Mouse (Mus musculus) stomach, embryonic 14.5 days (tissue): ENCODE measurements around the gene Gm20458. TPM values are rescaled to one million over a fixed set of nuclear protein-coding genes. Genes with fewer than 3 reads are reported as not detected.
A peak's percentile ranks its signal among the peaks of the same experiment; 100 is the strongest.

Experiments
- ATAC-seq: fragments of 200-750 bp; cut with Nextera tagmentation; 2 replicates; pipeline ENCODE4 v1.8.0; 2017; ENCODE audit warnings: low read depth, moderate TSS enrichment; ENCODE audit not compliant: insufficient number of reproducible peaks, insufficient read depth, low FRiP score
- H3K27ac ChIP-seq: fragments of 300-500 bp; sonication (generic); 2 replicates; pipeline ENCODE4 v1.5.1; 2014; ENCODE audit warnings: mild to moderate bottlenecking, low read length, moderate library complexity, mixed read lengths
- H3K27me3 ChIP-seq: fragments of 300-500 bp; sonication (generic); 2 replicates; pipeline ENCODE4 v1.6.1; 2014; ENCODE audit warnings: low read length, control low read depth, mixed read lengths; ENCODE audit not compliant: control insufficient read depth, insufficient read depth
- H3K36me3 ChIP-seq: fragments of 300-500 bp; sonication (generic); 2 replicates; pipeline ENCODE4 v1.6.1; 2014; ENCODE audit warnings: mild to moderate bottlenecking, control low read depth, low read length, moderate library complexity, mixed read lengths; ENCODE audit not compliant: control insufficient read depth, insufficient read depth
- H3K4me1 ChIP-seq: fragments of 300-500 bp; sonication (generic); 2 replicates; pipeline ENCODE4 v1.6.1; 2014; ENCODE audit warnings: low read length, control low read depth, mixed read lengths; ENCODE audit not compliant: control insufficient read depth, insufficient read depth
- H3K4me2 ChIP-seq: fragments of 300-500 bp; sonication (generic); replicated peaks from 2 replicates; pipeline ENCODE4 v1.6.1; 2014; ENCODE audit warnings: low read depth, low read length, control low read depth
- H3K4me3 ChIP-seq: fragments of 300-500 bp; sonication (generic); 2 replicates; pipeline ENCODE4 v1.5.1; 2014; ENCODE audit warnings: low read depth, low read length, control low read depth
- H3K9ac ChIP-seq: fragments of 300-500 bp; sonication (generic); replicated peaks from 2 replicates; pipeline ENCODE4 v1.6.1; 2014; ENCODE audit warnings: low read depth, mild to moderate bottlenecking, control low read depth, low read length, moderate library complexity, mixed read lengths
- H3K9me3 ChIP-seq: fragments of 300-500 bp; sonication (generic); 2 replicates; pipeline ENCODE4 v1.6.1; 2016; ENCODE audit warnings: low read depth, low read length, control low read depth; ENCODE audit not compliant: control insufficient read depth
- WGBS: fragments of 180-500 bp; shearing (Covaris S2); extraction: QIAGEN DNeasy Blood & Tissue Kit; methylation state at CpG from one replicate; pipeline ENCODE4 v1.1.7; 2014; 5-methylcytosine and 5-hydroxymethylcytosine counted together
- polyA plus RNA-seq: library from polyadenylated mRNA; unstranded; fragments of >200 nt; fragmentation: Nextera tagmentation; extraction: Ambion mirVana; gene quantifications from 2 replicates; pipeline ENCODE4 v1.2.1, GENCODE M21; 2014

Gene Gm20458
- polyA plus RNA-seq, 1 experiment from 2014 or later: 7.0 TPM

GRCm38 (mm10) chr2:164458535-164458934 is 2.2 kb upstream of the Gm20458 start:
- ATAC-seq: no peak
- Histone ChIP-seq H3K9me3 (no peaks in the 10 kb centered on the region), H3K27me3 (no peaks in the 10 kb centered on the region), H3K4me2 (no peak overlapping the region), H3K36me3 (peaks cover 6% of the 10 kb centered on the region; the same call in 1 of the 2 replicates), H3K9ac (no peak overlapping the region), H3K27ac (peak overlapping the region; percentile 56; the same call in 1 of the 2 replicates), H3K4me1 (peaks cover 29% of the 10 kb centered on the region), H3K4me3 (no peak overlapping the region)
- WGBS: 75% methylated on average over 8 of the region's 8 CpGs

GRCm38 (mm10) chr2:164465161-164465560 is 4.4 kb downstream of the Gm20458 start:
- Histone ChIP-seq H3K9me3 (no peaks in the 10 kb centered on the region), H3K9ac (no peak overlapping the region), H3K4me3 (no peak overlapping the region), H3K36me3 (peaks cover 20% of the 10 kb centered on the region; the same call in 1 of the 2 replicates), H3K4me1 (peaks cover 8% of the 10 kb centered on the region), H3K4me2 (no peak overlapping the region), H3K27me3 (no peaks in the 10 kb centered on the region), H3K27ac (no peak overlapping the region)
- no peak for ATAC-seq

- 72% methylated on average over 5 of the region's 5 CpGs for WGBS
- Histone ChIP-seq H3K27me3 (no peaks in the 10 kb centered on the region), H3K4me1 (peaks cover 5% of the 10 kb centered on the region), H3K4me2 (no peak overlapping the region), H3K36me3 (peaks cover 20% of the 10 kb centered on the region; the same call in 1 of the 2 replicates), H3K9me3 (no peaks in the 10 kb centered on the region), H3K27ac (no peak overlapping the region), H3K9ac (no peak overlapping the region), H3K4me3 (no peak overlapping the region)
- no peak for ATAC-seq
Measured at GRCm38 (mm10) chr2:164466787-164467186, 6.0 kb downstream of the Gm20458 start.

GRCm38 (mm10) chr2:164470254-164470653 is 9.5 kb downstream of the Gm20458 start:
- Histone ChIP-seq H3K9me3 (no peaks in the 10 kb centered on the region), H3K4me2 (no peak overlapping the region), H3K27me3 (no peaks in the 10 kb centered on the region), H3K27ac (no peak overlapping the region), H3K36me3 (peaks cover 3% of the 10 kb centered on the region), H3K9ac (no peak overlapping the region), H3K4me1 (no peaks in the 10 kb centered on the region), H3K4me3 (no peak overlapping the region)
- 32% methylated on average over 10 of the region's 10 CpGs for WGBS
- ATAC-seq: no peak

GRCm38 (mm10) chr2:164473624-164474023 is 12.9 kb downstream of the Gm20458 start, which contains the start of gene Trp53tg5:
Gene Trp53tg5, minus strand, starts transcription at chr2:164473724.
- WGBS: 87% methylated on average over 6 of the region's 6 CpGs
- no peak within 1 kb of the TSS for H3K4me3 ChIP-seq
- no peak within 1 kb of the TSS for H3K27ac ChIP-seq
- no peaks in the 10 kb centered on the region for H3K9me3 ChIP-seq
- H3K9ac ChIP-seq: no peak within 1 kb of the TSS
- H3K4me1 ChIP-seq: no peaks in the 10 kb centered on the region
- no peak within 1 kb of the TSS for H3K4me2 ChIP-seq
- H3K27me3 ChIP-seq: no peaks in the 10 kb centered on the region
- no peak for ATAC-seq
- H3K36me3 ChIP-seq: no peaks in the 10 kb centered on the region; the same call in none of the 2 replicates

GRCm38 (mm10) chr2:164485681-164486257 is 25.0 kb downstream of the Gm20458 start, which contains the start of gene Dbndd2:
Gene Dbndd2, plus strand, starts transcription at chr2:164486106.
- peak within 1 kb of the TSS; percentile 37 for H3K9ac ChIP-seq
- peaks cover 12% of the 10 kb centered on the region; the same call in 1 of the 2 replicates for H3K4me1 ChIP-seq
- H3K27me3 ChIP-seq: no peaks in the 10 kb centered on the region
- H3K36me3 ChIP-seq: no peaks in the 10 kb centered on the region; the same call in 1 of the 2 replicates
- peak within 1 kb of the TSS; percentile 55 for H3K4me3 ChIP-seq
- H3K4me2 ChIP-seq: peak within 1 kb of the TSS; percentile 94
- WGBS: 4% methylated on average over 26 of the region's 26 CpGs
- H3K9me3 ChIP-seq: no peaks in the 10 kb centered on the region
- H3K27ac ChIP-seq: no peak within 1 kb of the TSS
- peak; percentile 57; the same call in 1 of the 2 replicates for ATAC-seq

GRCm38 (mm10) chr2:164486258-164487114 is 25.7 kb downstream of the Gm20458 start:
- Histone ChIP-seq H3K4me2 (peak overlapping the region; percentile 94), H3K4me3 (peak overlapping the region; percentile 55), H3K27me3 (no peaks in the 10 kb centered on the region), H3K9me3 (no peaks in the 10 kb centered on the region), H3K9ac (peak overlapping the region; percentile 37), H3K4me1 (peaks cover 12% of the 10 kb centered on the region; the same call in 1 of the 2 replicates), H3K27ac (no peak overlapping the region), H3K36me3 (no peaks in the 10 kb centered on the region; the same call in 1 of the 2 replicates)
- WGBS: under 1% methylated on average over 90 of the region's 90 CpGs
- peak; percentile 63 for ATAC-seq

- Histone ChIP-seq H3K27me3 (no peaks in the 10 kb centered on the region), H3K4me1 (peaks cover 12% of the 10 kb centered on the region; the same call in 1 of the 2 replicates), H3K9ac (peak overlapping the region; percentile 37), H3K9me3 (no peaks in the 10 kb centered on the region), H3K4me2 (peak overlapping the region; percentile 94), H3K4me3 (peak overlapping the region; percentile 55), H3K27ac (no peak overlapping the region), H3K36me3 (no peaks in the 10 kb centered on the region; the same call in 1 of the 2 replicates)
- ATAC-seq: no peak
- 9% methylated on average over 11 of the region's 11 CpGs for WGBS
Measured at GRCm38 (mm10) chr2:164487115-164487527, 26.4 kb downstream of the Gm20458 start.
